Mouse (Mus musculus): ENCODE data around the gene Mpl.

Mpl gene

DNA sequence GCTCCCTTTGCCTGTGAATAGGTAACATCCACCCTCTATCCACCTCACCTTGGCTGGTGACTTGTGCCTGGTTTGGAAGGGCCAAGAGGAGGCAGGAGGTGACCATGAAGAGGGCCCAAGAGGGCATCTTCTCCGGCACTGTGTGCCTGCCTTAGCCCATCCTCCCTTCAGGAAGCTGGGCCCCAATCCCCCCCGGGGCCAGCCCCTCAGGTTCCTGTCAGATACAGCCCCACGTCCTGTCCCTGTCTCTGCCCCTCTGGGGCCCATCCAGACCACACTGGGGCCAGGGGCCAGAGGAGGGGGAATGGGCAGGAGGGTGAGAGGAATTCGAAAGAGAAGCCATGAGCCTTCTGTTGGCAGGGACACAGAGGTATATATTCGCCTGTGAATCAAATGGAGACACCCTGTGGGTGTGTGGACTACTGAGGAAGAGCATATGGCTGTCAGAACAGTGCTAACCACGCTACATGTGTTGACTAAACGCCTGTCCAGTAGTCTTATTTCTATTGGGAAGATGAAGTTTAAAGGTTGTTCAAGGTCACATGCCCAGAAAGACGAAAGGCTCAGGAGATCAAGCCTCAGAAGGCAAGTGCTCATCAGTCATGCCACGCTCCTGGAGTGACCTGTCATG lies at the start of gene Mpl:
Mpl (minus strand) TSS at position 169 of the 631 bp plus-strand sequence.
- CTCF ChIA-PET, result interaction anchor here in 1 of 4 experiments (0.7 kb wide), 1 partner anchor 90 kb away, joined by 3 read pairs; no protein-coding TSS in a partner anchor
- POLR2A ChIA-PET, result interaction anchor here in 1 of 4 experiments (0.6 kb wide), 1 partner anchor 52 kb away, joined by 6 read pairs; no protein-coding TSS in a partner anchor

DNA sequence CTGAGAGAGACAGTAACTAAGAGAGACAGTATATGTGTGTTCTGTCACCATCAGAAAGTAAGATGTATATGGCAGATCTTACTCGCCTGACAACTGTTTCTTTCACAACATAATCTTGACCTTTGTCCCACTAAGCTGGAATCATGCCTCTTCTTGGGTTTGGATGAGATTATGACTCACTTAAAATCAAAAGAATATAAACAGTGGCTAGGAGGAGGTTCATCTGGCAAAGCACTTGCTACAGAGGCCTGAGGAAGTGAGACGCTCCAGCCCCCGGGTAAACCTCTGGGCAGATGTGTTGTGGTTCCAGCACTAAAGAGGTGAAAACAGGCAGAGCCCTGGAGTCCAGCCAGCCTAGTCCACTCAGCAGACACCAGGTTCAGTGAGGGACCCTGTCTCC lies 48.2 kb upstream of the Mpl start:
- ChIA-PET CTCF (no interaction called here), POLR2A (no interaction called here)

DNA sequence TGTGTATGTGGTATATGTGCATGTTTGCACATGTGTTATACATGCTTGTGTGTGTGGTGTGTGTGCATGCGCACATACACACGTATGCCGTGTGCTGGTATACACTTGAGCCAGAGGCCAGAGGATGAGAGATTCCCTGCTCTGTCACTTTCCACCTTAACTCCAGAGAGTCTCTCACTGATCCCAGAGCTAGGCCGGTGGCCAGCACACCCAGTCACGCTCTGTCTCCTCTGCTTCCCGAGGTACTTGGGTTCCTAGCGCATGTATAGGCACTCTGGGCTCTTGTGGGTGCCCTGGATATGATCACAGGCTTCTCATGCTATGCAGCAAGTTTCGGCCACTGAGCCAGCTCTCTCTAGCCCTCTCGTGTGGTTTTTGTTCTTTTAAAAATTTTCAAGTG lies 43.5 kb upstream of the Mpl start:
- POLR2A ChIA-PET, result interaction anchor here in 1 of 4 experiments (1.6 kb wide), 1 partner anchor 10 kb away, joined by 4 read pairs; no protein-coding TSS in a partner anchor
- CTCF ChIA-PET, result interaction anchor here in 1 of 4 experiments (0.7 to 1.8 kb wide), 2 partner anchors 15 to 65 kb away, joined by 3 to 5 read pairs; no protein-coding TSS in a partner anchor

DNA sequence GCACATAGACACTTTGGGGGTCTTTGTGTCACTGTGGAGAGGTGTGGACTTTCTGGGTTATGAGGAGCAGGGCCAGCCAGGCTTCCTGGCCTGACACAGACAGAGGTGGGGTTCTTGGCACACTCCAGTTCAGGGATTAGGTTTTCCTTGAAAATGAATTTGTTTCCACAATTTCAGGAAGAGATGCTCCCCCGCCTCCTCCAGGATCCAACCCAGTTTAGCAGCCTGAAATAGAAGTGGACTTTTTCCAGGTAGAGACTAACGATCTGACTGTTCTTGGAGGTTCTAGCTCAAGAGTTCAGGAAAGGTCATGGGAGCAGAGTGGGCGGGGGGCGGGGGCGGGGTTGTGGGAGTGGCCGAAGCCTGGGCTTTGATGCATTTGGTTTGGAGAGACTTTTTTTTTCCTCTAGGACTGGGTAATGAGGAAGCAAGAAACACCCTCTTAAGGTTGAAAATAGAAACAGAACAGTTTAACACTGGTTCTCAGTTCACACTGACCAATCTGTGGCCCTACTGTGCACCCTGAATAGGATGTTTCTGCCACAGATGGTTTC lies 42.9 kb upstream of the Mpl start:
- POLR2A ChIA-PET, result interaction anchor here in 2 of 4 experiments (0.6 to 1.6 kb wide), 4 partner anchors 10 to 415 kb away, joined by 3 to 7 read pairs (median 4); no protein-coding TSS in a partner anchor
- CTCF ChIA-PET, result interaction anchor here in 3 of 4 experiments (0.6 to 1.8 kb wide), 4 partner anchors 52 to 614 kb away, joined by 3 to 5 read pairs (median 4); no protein-coding TSS in a partner anchor

GRCm38 (mm10) chr4:118490461-118490860 lies 33.1 kb upstream of the Mpl start:
- CTCF ChIA-PET, result interaction anchor here in 1 of 4 experiments (1.4 kb wide), 1 partner anchor 123 kb away, joined by 3 read pairs; no protein-coding TSS in a partner anchor
- POLR2A ChIA-PET, result interaction anchor here in 1 of 4 experiments (0.6 kb wide), 1 partner anchor 18 kb away, joined by 3 read pairs; no protein-coding TSS in a partner anchor

- CTCF ChIA-PET, result interaction anchor here in 1 of 4 experiments (1.4 kb wide), 1 partner anchor 123 kb away, joined by 3 read pairs; no protein-coding TSS in a partner anchor
- POLR2A ChIA-PET, result interaction anchor here in 1 of 4 experiments (0.6 to 2.0 kb wide), 3 partner anchors 8 to 19 kb away, joined by 3 to 7 read pairs (median 5); no protein-coding TSS in a partner anchor
Measured at GRCm38 (mm10) chr4:118489717-118490132, 32.4 kb upstream of the Mpl start, which contains the start of gene Tie1. Gene Tie1, minus strand, starts transcription at chr4:118490061.

DNA sequence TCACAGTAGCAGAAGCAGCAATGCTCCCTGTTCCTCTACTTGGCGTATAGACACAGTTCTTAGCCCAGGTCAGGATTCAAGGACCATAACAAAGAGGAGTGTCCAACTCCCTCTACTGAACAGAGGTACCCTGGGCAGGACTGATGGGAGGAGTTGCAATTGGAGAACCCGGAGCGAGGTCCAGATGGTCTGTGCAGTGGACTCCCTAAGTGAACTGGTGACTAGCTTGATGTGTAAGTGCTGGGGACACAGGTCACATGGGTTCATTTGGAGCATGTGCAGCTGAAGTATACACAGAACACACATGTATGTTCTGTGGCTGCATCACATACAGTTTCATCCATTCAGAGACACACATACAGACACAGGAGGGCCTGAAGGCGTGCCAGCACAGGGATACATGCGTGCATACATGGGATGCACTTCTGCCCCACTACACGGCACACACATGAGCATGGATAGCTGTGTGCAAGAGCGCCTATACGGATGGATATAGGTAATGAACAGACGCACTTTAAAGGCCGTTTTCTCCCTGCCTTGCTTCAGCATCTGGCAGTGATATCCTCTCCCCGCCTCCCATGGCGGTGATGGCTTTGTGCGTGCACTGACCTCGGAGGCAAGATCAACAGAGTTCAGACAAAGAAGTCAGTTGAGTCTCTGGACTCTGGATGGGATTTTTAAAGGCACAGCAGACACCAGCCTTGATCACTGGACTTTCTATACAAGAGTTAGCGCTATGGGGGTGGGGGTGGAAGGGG lies 19.6 kb upstream of the Mpl start:
- CTCF ChIA-PET, result no interaction called here
- POLR2A ChIA-PET, result interaction anchor here in 1 of 4 experiments (1.0 kb wide), 1 partner anchor 11 kb away, joined by 3 read pairs; no protein-coding TSS in a partner anchor

GRCm38 (mm10) chr4:118472687-118473086 lies 15.4 kb upstream of the Mpl start:
- CTCF ChIA-PET, result interaction anchor here in 1 of 4 experiments (0.6 to 1.1 kb wide), 2 partner anchors 93 to 160 kb away, joined by 3 read pairs; no protein-coding TSS in a partner anchor

GRCm38 (mm10) chr4:118471281-118471680 lies 14.0 kb upstream of the Mpl start:
- CTCF ChIA-PET, result interaction anchor here in 3 of 4 experiments (0.5 to 1.1 kb wide), 4 partner anchors 12 to 1513 kb away, joined by 3 to 4 read pairs (median 3); no protein-coding TSS in a partner anchor
- POLR2A ChIA-PET, result interaction anchor here in 2 of 4 experiments (0.7 to 1.4 kb wide), 4 partner anchors 25 to 67 kb away, joined by 3 read pairs; no protein-coding TSS in a partner anchor

More at GRCm38 (mm10) chr4:118472687-118473086, 15.4 kb upstream of the Mpl start:
- POLR2A ChIA-PET, result interaction anchor here in 2 of 4 experiments (0.9 to 1.4 kb wide), 3 partner anchors 41 to 71 kb away, joined by 3 to 4 read pairs (median 3); partner anchors contain the start of gene Tmem125 (in 1 of the 2)

GRCm38 (mm10) chr4:118465697-118466163 lies 8.4 kb upstream of the Mpl start:
- POLR2A ChIA-PET, result interaction anchor here in 1 of 4 experiments (0.7 to 1.2 kb wide), 4 partner anchors 19 to 106 kb away, joined by 3 to 4 read pairs (median 4); no protein-coding TSS in a partner anchor
- CTCF ChIA-PET, result no interaction called here

DNA sequence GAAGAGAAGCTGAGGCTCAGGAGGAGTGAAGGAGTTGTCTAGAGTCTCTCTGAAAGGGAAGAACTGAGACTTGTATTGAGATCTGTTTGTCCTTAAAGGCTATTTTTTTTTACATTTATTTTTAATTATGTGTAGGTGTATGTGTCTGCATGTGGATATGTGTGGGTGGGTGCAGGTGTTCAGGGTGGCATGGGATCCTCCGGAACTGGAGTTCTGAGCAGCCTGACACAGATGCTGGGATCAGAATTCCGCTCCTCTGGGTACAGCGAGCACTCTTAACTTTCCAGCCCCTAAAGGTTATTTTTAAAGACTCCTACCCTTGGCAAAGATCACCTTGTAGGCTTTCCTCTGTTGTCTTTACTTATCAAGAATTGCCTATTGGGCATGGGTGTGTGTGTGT lies 7.6 kb upstream of the Mpl start:
- CTCF ChIA-PET, result no interaction called here
- POLR2A ChIA-PET, result no interaction called here

GRCm38 (mm10) chr4:118446415-118447153 lies 10.7 kb downstream of the Mpl start:
- POLR2A ChIA-PET, result interaction anchor here in 3 of 4 experiments (0.8 to 4.8 kb wide), 23 partner anchors 8 to 120 kb away, joined by 3 to 35 read pairs (median 3); partner anchors contain the start of genes Cdc20 (in 2 of the 3) and Elovl1 (in 2 of the 3)
- CTCF ChIA-PET, result interaction anchor here in 2 of 4 experiments (1.1 to 3.7 kb wide), 7 partner anchors 8 to 133 kb away, joined by 3 to 26 read pairs (median 4); no protein-coding TSS in a partner anchor

GRCm38 (mm10) chr4:118445781-118446414 lies 11.4 kb downstream of the Mpl start:
- CTCF ChIA-PET, result interaction anchor here (0.5 to 3.7 kb wide), 10 partner anchors 9 to 134 kb away, joined by 3 to 26 read pairs (median 4); no protein-coding TSS in a partner anchor
- POLR2A ChIA-PET, result interaction anchor here in 3 of 4 experiments (0.8 to 4.8 kb wide), 27 partner anchors 8 to 121 kb away, joined by 3 to 35 read pairs (median 4); partner anchors contain the start of genes Cdc20 (in 3 of the 3), Elovl1 (in 2 of the 3) and Tmem125 (in 1 of the 3)

- CTCF ChIA-PET, result interaction anchor here (0.5 to 3.7 kb wide), 7 partner anchors 24 to 134 kb away, joined by 3 to 26 read pairs (median 6); no protein-coding TSS in a partner anchor
- POLR2A ChIA-PET, result interaction anchor here in 3 of 4 experiments (0.7 to 4.8 kb wide), 15 partner anchors 8 to 935 kb away, joined by 3 to 35 read pairs (median 4); partner anchors contain the start of genes Cdc20 (in 3 of the 3), Elovl1 (in 1 of the 3) and Tmem125 (in 1 of the 3)
Measured at GRCm38 (mm10) chr4:118445088-118445487, 12.2 kb downstream of the Mpl start.

DNA sequence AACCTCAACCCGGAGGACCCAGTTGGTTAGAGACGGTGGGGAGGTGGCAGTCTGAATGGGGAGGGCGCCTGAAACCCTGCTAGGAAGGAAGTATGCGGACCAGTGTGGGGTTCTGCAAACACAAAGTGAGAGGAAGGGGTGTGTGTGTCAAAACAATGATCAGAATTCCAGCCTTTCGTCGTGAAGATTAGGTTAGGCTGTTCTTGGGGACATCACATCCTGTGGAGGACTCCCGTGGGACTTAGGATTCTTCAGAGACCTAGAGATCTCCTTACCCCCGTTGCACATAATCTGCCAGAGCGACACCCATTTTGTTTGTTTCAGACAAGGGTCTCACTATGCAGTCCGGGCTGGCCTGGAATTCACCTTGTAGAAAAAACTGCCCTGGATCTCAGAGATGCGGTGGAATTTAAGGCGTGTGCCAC lies 19.5 kb downstream of the Mpl start:
- POLR2A ChIA-PET, result interaction anchor here in 3 of 4 experiments (0.9 to 1.8 kb wide), 3 partner anchors 9 to 10 kb away, joined by 3 to 11 read pairs (median 6); partner anchors contain the start of gene Elovl1 (in 2 of the 3)
- CTCF ChIA-PET, result no interaction called here
